Mouse (Mus musculus) megakaryocyte, embryonic 14.5 days (primary cell): ENCODE data around the gene Gemin5.

Experiments
- FLI1 ChIP-seq: IDR thresholded peaks from 2 replicates; pipeline ENCODE4 v1.6.1; 2012; ENCODE audit warnings: low read length, inconsistent platforms, mixed read lengths
- GATA1 ChIP-seq: IDR thresholded peaks from 3 replicates; pipeline ENCODE4 v1.6.1; 2012; ENCODE audit warnings: mixed read lengths, low read length, inconsistent platforms, borderline replicate concordance

DNA sequence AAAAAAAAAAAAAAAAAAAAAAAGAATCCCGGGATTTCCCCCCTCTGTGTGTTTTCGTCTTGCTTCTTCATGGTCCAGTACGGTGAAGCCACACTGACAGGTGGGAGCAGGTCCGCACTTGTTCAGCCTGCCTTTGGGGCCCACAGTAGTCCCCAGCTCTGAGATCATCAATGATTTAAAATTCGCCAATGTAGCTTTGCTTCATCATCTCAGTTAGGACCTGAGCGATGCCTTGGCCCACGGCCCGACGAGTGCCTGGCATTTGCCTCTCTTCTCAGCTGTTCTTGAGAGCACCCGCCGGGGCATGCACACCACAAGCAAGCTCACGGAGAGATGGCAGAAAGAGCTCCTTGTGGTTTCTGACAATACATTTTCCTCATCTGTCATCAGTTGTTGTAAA is 32.7 kb upstream of the Gemin5 start:
- no peak for TF ChIP-seq GATA1
- no peak for TF ChIP-seq FLI1
